Mouse (Mus musculus) myocyte (in vitro differentiated cells): ENCODE measurements around the gene Cxcl14.

Experiments used
- CEBPB ChIP-seq: IDR thresholded peaks from 2 replicates; pipeline ENCODE4 v1.6.1; 2011; ENCODE audit warnings: mild to moderate bottlenecking, moderate library complexity; ENCODE audit not compliant: poor library complexity, insufficient read depth, severe bottlenecking
- E2F4 ChIP-seq: IDR thresholded peaks from one replicate; pipeline ENCODE4 v1.6.1; 2011; ENCODE audit warnings: mild to moderate bottlenecking, control low read depth, moderate library complexity; ENCODE audit not compliant: insufficient read depth
- MAX ChIP-seq: IDR thresholded peaks from one replicate; pipeline ENCODE4 v1.6.1; 2011; ENCODE audit warnings: low read depth, mild to moderate bottlenecking, control low read depth
- MYOD1 ChIP-seq, 3 experiments: IDR thresholded peaks; one replicate each; pipeline ENCODE4 v1.6.1; 2011; ENCODE audit warnings: control low read depth in 2 of 3, low read depth in 2 of 3, mild to moderate bottlenecking in 2 of 3, moderate library complexity in 1 of 3; ENCODE audit not compliant: insufficient read length in 2 of 3, control insufficient read depth in 1 of 3
- MYOG ChIP-seq, 3 experiments: IDR thresholded peaks; one replicate each; pipeline ENCODE4 v1.6.1; 2011; ENCODE audit warnings: control low read depth in 2 of 3, low read depth in 2 of 3, mild to moderate bottlenecking in 2 of 3; ENCODE audit not compliant: insufficient read length in 2 of 3, control insufficient read depth in 1 of 3, insufficient read depth in 1 of 3
- POLR2A ChIP-seq: IDR thresholded peaks from one replicate; pipeline ENCODE4 v1.6.1; 2011; ENCODE audit warnings: low read depth, mild to moderate bottlenecking, control low read depth, moderate library complexity; ENCODE audit not compliant: insufficient read length
- POLR2AphosphoS2 ChIP-seq: IDR thresholded peaks from one replicate; pipeline ENCODE4 v1.6.1; 2011; ENCODE audit warnings: low read depth, control low read depth; ENCODE audit not compliant: insufficient read length
- REST ChIP-seq: IDR thresholded peaks from one replicate; pipeline ENCODE4 v1.6.1; 2011; ENCODE audit warnings: mild to moderate bottlenecking, control low read depth, moderate library complexity; ENCODE audit not compliant: insufficient read depth, insufficient read length
- TCF12 ChIP-seq: IDR thresholded peaks from one replicate; pipeline ENCODE4 v1.6.1; 2011; ENCODE audit warnings: mild to moderate bottlenecking, control low read depth; ENCODE audit not compliant: poor library complexity, insufficient read depth, severe bottlenecking
- USF1 ChIP-seq: IDR thresholded peaks from one replicate; pipeline ENCODE4 v1.6.1; 2011; ENCODE audit warnings: low read depth, mild to moderate bottlenecking, control low read depth, moderate library complexity

- no peak for TF ChIP-seq POLR2A
- TF ChIP-seq MYOG (IDR thresholded peaks at IDR 0.05; ENCODE audit: control insufficient read depth in 1 of 3, insufficient read depth in 1 of 3, insufficient read length in 2 of 3, low read depth in 2 of 3): no peak
- TF ChIP-seq USF1: no peak
- TF ChIP-seq MAX: no peak
- TF ChIP-seq REST: no peak
- no peak for TF ChIP-seq POLR2AphosphoS2
- no peak for TF ChIP-seq CEBPB
- no peak for TF ChIP-seq MYOD1 (IDR thresholded peaks at IDR 0.05; ENCODE audit: control insufficient read depth in 1 of 3, insufficient read length in 2 of 3, low read depth in 2 of 3)
- no peak for TF ChIP-seq TCF12
- no peak for TF ChIP-seq E2F4
Observed at GRCm38 (mm10) chr13:56280356-56280755, 16.0 kb downstream of the Cxcl14 start.
